Mouse (Mus musculus) right cerebral cortex, adult 2 months (tissue): ENCODE measurements at regions not wholly inside any gene's neighbourhood (a gene's known extent, or its start where the extent isn't known, plus 50 kb on each side); places are given as distances from the start of the nearest gene placed in this dataset.
A peak's percentile ranks its signal among the peaks of the same experiment; 100 is the strongest.
"Not testable (repeated sequence)": the region's sequence is repeated elsewhere in the genome, so short reads cannot be mapped to it uniquely, and the experiment has no call there.

Experiments
- DNase-seq, 2 experiments: peaks; one replicate each; pipeline ENCODE4 v3.0.0; 2021 to 2022; ENCODE audit warnings: low spot score in 2 of 2

GRCm38 (mm10) chr9:3116311-3116710 lies 79.6 kb downstream of the Gm10715 start:
- not testable (repeated sequence) for DNase-seq

- DNase-seq, result no peak
Measured at GRCm38 (mm10) chr9:3161181-3161580, 124.5 kb downstream of the Gm10715 start.

- no peak for DNase-seq
Measured at GRCm38 (mm10) chr9:3184343-3184742, 147.7 kb downstream of the Gm10715 start.

- DNase-seq, result no peak
Measured at GRCm38 (mm10) chr9:3199151-3200018, 135.6 kb upstream of the Alkbh8 start.

- not testable (repeated sequence) for DNase-seq
Measured at GRCm38 (mm10) chr9:3200019-3200347, 135.0 kb upstream of the Alkbh8 start.

- DNase-seq, result not testable (repeated sequence)
Measured at GRCm38 (mm10) chr9:3208120-3208519, 126.8 kb upstream of the Alkbh8 start.

GRCm38 (mm10) chr9:3258396-3259300 lies 76.3 kb upstream of the Alkbh8 start:
- DNase-seq, result peak; percentile 2 to 39

- DNase-seq, result no peak
Measured at GRCm38 (mm10) chr9:3260181-3260580, 74.8 kb upstream of the Alkbh8 start.

GRCm38 (mm10) chr9:3260860-3261259 lies 74.1 kb upstream of the Alkbh8 start:
- no peak for DNase-seq

- DNase-seq, result no peak
Measured at GRCm38 (mm10) chr9:3264467-3264866, 70.5 kb upstream of the Alkbh8 start.

GRCm38 (mm10) chr9:3280496-3280895 lies 54.4 kb upstream of the Alkbh8 start:
- DNase-seq, result not testable (repeated sequence)

GRCm38 (mm10) chr9:3281906-3282305 lies 53.0 kb upstream of the Alkbh8 start:
- not testable (repeated sequence) for DNase-seq

GRCm38 (mm10) chr9:3283381-3283780 lies 51.6 kb upstream of the Alkbh8 start:
- DNase-seq, result not testable (repeated sequence)
